Mouse (Mus musculus): ENCODE results near the gene Chd9.

The Chd9 gene

GRCm38 (mm10) chr8:90964044-90964443, 135.9 kb downstream of the Chd9 start:
- no peak for DNase-seq (ENCODE audit: extremely low read depth, low read depth, low spot score)

GRCm38 (mm10) chr8:90965467-90966170, 137.5 kb downstream of the Chd9 start:
- DNase-seq (ENCODE audit: extremely low read depth, low read depth, low spot score): no peak

- no peak for DNase-seq (ENCODE audit: extremely low read depth, low read depth, low spot score)
Observed at GRCm38 (mm10) chr8:90968307-90968706, 140.2 kb downstream of the Chd9 start.

- DNase-seq (ENCODE audit: extremely low read depth, low read depth, low spot score): no peak
Observed at GRCm38 (mm10) chr8:90976960-90977371, 148.8 kb downstream of the Chd9 start.

- DNase-seq (ENCODE audit: extremely low read depth, low read depth, low spot score): no peak
Observed at GRCm38 (mm10) chr8:90978720-90979119, 150.6 kb downstream of the Chd9 start.

GRCm38 (mm10) chr8:90979295-90979694, 151.1 kb downstream of the Chd9 start:
- DNase-seq (ENCODE audit: extremely low read depth, low read depth, low spot score): no peak

GRCm38 (mm10) chr8:90982087-90982486, 153.9 kb downstream of the Chd9 start:
- no peak for DNase-seq (ENCODE audit: extremely low read depth, low read depth, low spot score)

GRCm38 (mm10) chr8:91019726-91020125, 191.6 kb downstream of the Chd9 start:
- no peak for DNase-seq (ENCODE audit: extremely low read depth, low read depth, low spot score)

GRCm38 (mm10) chr8:91034417-91034816, 206.3 kb downstream of the Chd9 start:
- DNase-seq (ENCODE audit: extremely low read depth, low read depth, low spot score): no peak

- DNase-seq (ENCODE audit: extremely low read depth, low read depth, low spot score): no peak
Observed at GRCm38 (mm10) chr8:91036905-91037304, 208.8 kb downstream of the Chd9 start.

GRCm38 (mm10) chr8:91038637-91039036, 210.5 kb downstream of the Chd9 start:
- no peak for DNase-seq (ENCODE audit: extremely low read depth, low read depth, low spot score)

- DNase-seq (ENCODE audit: extremely low read depth, low read depth, low spot score): no peak
Observed at GRCm38 (mm10) chr8:91046370-91046769, 218.2 kb downstream of the Chd9 start.

- DNase-seq (ENCODE audit: extremely low read depth, low read depth, low spot score): no peak
Observed at GRCm38 (mm10) chr8:91051037-91051436, 222.9 kb downstream of the Chd9 start.

GRCm38 (mm10) chr8:91054418-91054817, 226.3 kb downstream of the Chd9 start:
- DNase-seq (ENCODE audit: extremely low read depth, low read depth, low spot score): no peak

GRCm38 (mm10) chr8:91056848-91057247, 228.7 kb downstream of the Chd9 start:
- DNase-seq (ENCODE audit: extremely low read depth, low read depth, low spot score): no peak

- no peak for DNase-seq (ENCODE audit: extremely low read depth, low read depth, low spot score)
Observed at GRCm38 (mm10) chr8:91059086-91059578, 231.0 kb downstream of the Chd9 start.

GRCm38 (mm10) chr8:91059884-91060510, 231.8 kb downstream of the Chd9 start:
- DNase-seq (ENCODE audit: extremely low read depth, low read depth, low spot score): no peak

- no peak for DNase-seq (ENCODE audit: extremely low read depth, low read depth, low spot score)
Observed at GRCm38 (mm10) chr8:91060555-91061471, 232.7 kb downstream of the Chd9 start.

GRCm38 (mm10) chr8:91065179-91065578, 237.0 kb downstream of the Chd9 start:
- no peak for DNase-seq (ENCODE audit: extremely low read depth, low read depth, low spot score)

- no peak for DNase-seq (ENCODE audit: extremely low read depth, low read depth, low spot score)
Observed at GRCm38 (mm10) chr8:91069407-91069806, 241.3 kb downstream of the Chd9 start.

- DNase-seq (ENCODE audit: extremely low read depth, low read depth, low spot score): peak; percentile 46
Observed at GRCm38 (mm10) chr8:91069834-91070233, 241.7 kb downstream of the Chd9 start, which contains the start of gene Rbl2. Gene Rbl2 (plus strand): TSS chr8:91070057.
